Mouse (Mus musculus) small intestine, adult 2 months (tissue): ENCODE measurements around the gene Zfp280b. TPM values are rescaled to one million over a fixed set of nuclear protein-coding genes. Genes with fewer than 3 reads are reported as not detected.
"Not testable (repeated sequence)": the region's sequence is repeated elsewhere in the genome, so short reads cannot be mapped to it uniquely, and the experiment has no call there.

Experiments
- H3K27ac ChIP-seq: fragments of 200-500 bp; 2 replicates; pipeline ENCODE4 v1.5.1; 2012; ENCODE audit warnings: low read depth, low read length, control low read depth, inconsistent platforms; ENCODE audit not compliant: insufficient read depth
- H3K27me3 ChIP-seq: fragments of 200-500 bp; 2 replicates; pipeline ENCODE4 v1.6.1; 2012; ENCODE audit warnings: mild to moderate bottlenecking, moderate library complexity, low read length, inconsistent platforms; ENCODE audit not compliant: control insufficient read depth, insufficient read depth
- H3K36me3 ChIP-seq: fragments of 200-500 bp; 2 replicates; pipeline ENCODE4 v1.6.1; 2012; ENCODE audit warnings: mild to moderate bottlenecking, low read length, control low read depth, inconsistent platforms; ENCODE audit not compliant: control insufficient read depth, insufficient read depth
- H3K4me1 ChIP-seq: fragments of 200-500 bp; 2 replicates; pipeline ENCODE4 v1.6.1; 2012; ENCODE audit warnings: low read length, inconsistent platforms, mixed read lengths; ENCODE audit not compliant: control insufficient read depth, insufficient read depth, insufficient read length
- H3K4me3 ChIP-seq: fragments of 200-500 bp; 2 replicates; pipeline ENCODE4 v1.5.1; 2012; ENCODE audit warnings: low read depth, mild to moderate bottlenecking, control low read depth, inconsistent platforms, low read length, moderate library complexity
- CTCF ChIP-seq: fragments of 200-500 bp; IDR thresholded peaks from 2 replicates; pipeline ENCODE4 v1.5.1; 2012; ENCODE audit warnings: low read depth, mild to moderate bottlenecking, control low read depth, inconsistent platforms, low read length, moderate library complexity, mixed read lengths; ENCODE audit not compliant: insufficient replicate concordance, insufficient read length; ENCODE audit errors: extremely low read depth
- POLR2A ChIP-seq: fragments of 200-500 bp; IDR thresholded peaks from 2 replicates; pipeline ENCODE4 v1.6.1; 2012; ENCODE audit warnings: low read depth, mild to moderate bottlenecking, control low read depth, inconsistent platforms, low read length, moderate library complexity
- WGBS: fragments of 180-500 bp; shearing (Covaris S2); methylation state at CpG from one replicate; pipeline ENCODE4 v1.1.7; 2018; 5-methylcytosine and 5-hydroxymethylcytosine counted together
- polyA plus RNA-seq: library from polyadenylated mRNA; depleted of rRNA; stranded (reverse); fragments of >200 nt; gene quantifications from 2 replicates; pipeline ENCODE4 v1.2.3, GENCODE M21; 2012; rRNA removed

The Zfp280b gene
- 2.6 and 6.3 TPM in 2 replicates for polyA plus RNA-seq

- WGBS = under 1% methylated on average over 58 of the region's 58 CpGs
These were observed at the start of gene Zfp280b for GRCm38 (mm10) chr10:76032402-76033118. Gene Zfp280b, plus strand, starts transcription at chr10:76032650.

GRCm38 (mm10) chr10:75990430-75991042, 41.9 kb upstream of the Zfp280b start:
- Histone ChIP-seq H3K27ac (no peak overlapping the region), H3K27me3 (no peaks in the 10 kb centered on the region), H3K4me3 (no peak overlapping the region), H3K4me1 (no peaks in the 10 kb centered on the region), H3K36me3 (no peaks in the 10 kb centered on the region)
- WGBS = 76% methylated on average over 4 of the region's 4 CpGs
- TF ChIP-seq POLR2A (no peak), CTCF (no peak)

More at GRCm38 (mm10) chr10:76032402-76033118, at the start of gene Zfp280b:
- TF ChIP-seq CTCF (peak; percentile 75; the same call in 1 of the 2 replicates), POLR2A (peak; percentile 17; the same call in 1 of the 2 replicates)
- peaks cover 2% of the 10 kb centered on the region; the same call in 1 of the 2 replicates for H3K4me1 ChIP-seq
- no peaks in the 10 kb centered on the region for H3K27me3 ChIP-seq
- peaks cover 6% of the 10 kb centered on the region for H3K36me3 ChIP-seq
- H3K27ac ChIP-seq = peak within 1 kb of the TSS; percentile 63
- H3K4me3 ChIP-seq = peak within 1 kb of the TSS; percentile 85

DNA sequence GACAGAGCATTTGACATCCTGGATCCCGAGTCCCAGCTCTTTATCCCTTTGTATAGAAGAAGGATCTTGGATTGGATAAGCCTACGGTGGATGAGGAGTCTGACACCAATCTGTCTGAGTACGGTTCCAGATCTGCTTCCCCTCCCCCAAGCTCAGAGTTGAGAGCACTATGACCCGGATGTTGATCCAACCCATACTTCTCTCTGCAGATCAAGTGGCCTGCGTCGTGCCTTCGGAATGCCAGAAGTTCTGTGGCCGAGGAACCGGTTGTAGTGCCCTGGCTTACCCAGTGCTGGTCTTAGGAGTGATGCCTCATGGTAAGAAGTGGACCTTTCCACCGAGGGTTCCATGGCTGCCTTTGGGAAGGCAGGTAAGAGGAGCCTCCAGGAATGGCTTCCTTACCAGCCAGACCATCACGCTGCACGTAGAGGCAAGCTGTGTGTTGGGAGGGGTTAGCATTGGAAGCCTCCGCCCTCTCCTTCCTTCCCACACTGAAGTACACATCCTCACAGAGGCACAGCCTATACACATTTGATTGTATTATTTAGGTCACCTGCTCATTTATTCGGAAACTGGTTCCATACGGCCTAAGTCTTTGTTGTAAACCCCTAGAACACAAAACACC, 38.7 kb upstream of the Zfp280b start:
- 87% methylated on average over 15 of the region's 15 CpGs for WGBS
- no peak overlapping the region for H3K27ac ChIP-seq
- TF ChIP-seq CTCF (no peak), POLR2A (no peak)
- no peaks in the 10 kb centered on the region for H3K36me3 ChIP-seq
- no peaks in the 10 kb centered on the region for H3K27me3 ChIP-seq
- no peaks in the 10 kb centered on the region for H3K4me1 ChIP-seq
- no peak overlapping the region for H3K4me3 ChIP-seq

GRCm38 (mm10) chr10:75994531-75995210, 37.8 kb upstream of the Zfp280b start:
- H3K4me3 ChIP-seq, H3K36me3 ChIP-seq, H3K27me3 ChIP-seq, H3K27ac ChIP-seq, H3K4me1 ChIP-seq: not testable (repeated sequence)
- WGBS = 71% methylated on average over 13 of the region's 13 CpGs

- H3K27me3 ChIP-seq = no peaks in the 10 kb centered on the region
- WGBS = 83% methylated on average over 11 of the region's 11 CpGs
- TF ChIP-seq POLR2A = no peak
These were observed 37.0 kb upstream of the Zfp280b start for GRCm38 (mm10) chr10:75995463-75995862.

DNA sequence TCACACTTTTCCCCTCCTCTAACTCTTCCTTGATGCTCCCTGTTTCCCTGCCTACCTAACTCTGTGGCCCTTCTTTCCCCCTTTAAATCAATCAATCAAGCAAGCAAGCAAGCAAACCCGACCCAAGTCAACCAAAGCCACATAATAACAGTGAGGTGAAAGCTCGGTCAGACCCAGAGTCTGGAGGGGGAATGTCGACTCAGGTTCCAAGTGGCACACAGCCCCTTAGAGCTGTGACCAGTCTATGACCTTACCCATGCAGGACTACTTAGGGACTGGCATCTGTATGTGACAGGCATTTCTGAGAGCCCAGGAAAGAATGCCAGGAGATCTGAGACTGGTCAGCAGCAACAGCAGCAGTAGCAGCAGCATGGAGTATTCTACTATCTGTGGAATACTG, 36.1 kb upstream of the Zfp280b start:
- 37% methylated on average over 3 of the region's 3 CpGs for WGBS

More at GRCm38 (mm10) chr10:75995463-75995862, 37.0 kb upstream of the Zfp280b start:
- Histone ChIP-seq H3K36me3 (no peaks in the 10 kb centered on the region), H3K4me1 (no peaks in the 10 kb centered on the region), H3K4me3 (no peak overlapping the region), H3K27ac (no peak overlapping the region)

DNA sequence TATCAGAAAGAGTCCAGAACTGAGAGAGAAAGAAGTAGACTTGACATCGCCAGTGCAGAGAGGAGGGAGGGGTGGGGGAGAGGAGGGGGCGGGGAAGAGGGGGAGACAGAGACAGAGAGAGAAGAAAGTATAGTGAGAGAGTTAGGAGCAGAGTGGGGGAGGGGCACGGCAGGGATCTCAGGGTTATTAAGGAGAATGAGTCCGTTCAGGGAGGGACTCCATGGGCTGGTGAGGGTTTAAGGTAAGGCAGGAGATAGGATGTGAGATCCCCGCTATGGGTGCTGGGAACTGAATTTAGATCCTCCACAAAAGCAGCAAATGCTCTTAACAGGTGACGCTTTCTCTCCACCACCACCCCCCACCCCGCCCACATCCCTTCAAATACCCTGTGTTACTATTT, 31.3 kb upstream of the Zfp280b start:
- TF ChIP-seq POLR2A = no peak
- no peak for TF ChIP-seq CTCF
- H3K4me3 ChIP-seq = no peak overlapping the region
- H3K27ac ChIP-seq = no peak overlapping the region
- H3K4me1 ChIP-seq = no peaks in the 10 kb centered on the region
- WGBS = 46% methylated on average over 7 of the region's 7 CpGs
- no peaks in the 10 kb centered on the region for H3K27me3 ChIP-seq
- no peaks in the 10 kb centered on the region for H3K36me3 ChIP-seq

More for the DNA sequence above, 36.1 kb upstream of the Zfp280b start:
- TF ChIP-seq POLR2A = no peak
- TF ChIP-seq CTCF = no peak
- Histone ChIP-seq H3K4me3 (no peak overlapping the region), H3K4me1 (no peaks in the 10 kb centered on the region), H3K27ac (no peak overlapping the region), H3K27me3 (no peaks in the 10 kb centered on the region), H3K36me3 (no peaks in the 10 kb centered on the region)
